Mouse (Mus musculus): ENCODE results near the gene Ndufaf2.

DNA sequence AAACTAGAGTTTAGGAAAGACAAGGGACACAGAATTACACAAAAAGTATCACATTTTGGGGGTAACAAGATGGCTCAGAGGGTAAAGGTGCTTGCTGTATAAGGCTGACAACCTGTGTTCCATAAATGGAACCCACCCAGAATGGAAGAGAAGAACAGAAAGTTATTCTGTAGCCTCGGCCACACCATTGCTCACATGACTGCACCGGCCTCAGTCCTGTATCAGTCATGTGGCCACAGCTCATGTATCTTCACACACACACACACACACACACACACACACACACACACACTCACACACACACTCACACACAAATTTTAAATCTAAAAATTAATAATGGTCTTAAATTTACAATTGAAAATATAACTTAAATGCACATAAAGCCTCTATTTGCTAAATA, 49.0 kb upstream of the Ndufaf2 start:
- no peak for TF ChIP-seq CTCF (IDR thresholded peaks at IDR 0.05; ENCODE audit: low read depth, low read length)
- TF ChIP-seq POLR2A (IDR thresholded peaks at IDR 0.05; ENCODE audit: extremely low read depth, insufficient read depth, low read length), result no peak

Measured in liver, adult 2 months (tissue).